Mouse (Mus musculus) lung, embryonic 16.5 days (tissue): ENCODE measurements at regions not wholly inside any gene's neighbourhood (a gene's known extent, or its start where the extent isn't known, plus 50 kb on each side); places are given as distances from the start of the nearest gene placed in this dataset.

Source experiments
- ATAC-seq: fragments of 200-750 bp; cut with Nextera tagmentation; 2 replicates; pipeline ENCODE4 v1.8.0; 2017; ENCODE audit warnings: low read depth, mild to moderate bottlenecking, moderate library complexity
- H3K27ac ChIP-seq: fragments of 300-500 bp; sonication (generic); 2 replicates; pipeline ENCODE4 v1.5.1; 2014; ENCODE audit warnings: mild to moderate bottlenecking, control low read depth, low read length
- H3K27me3 ChIP-seq: fragments of 300-500 bp; sonication (generic); 2 replicates; pipeline ENCODE4 v1.6.1; 2014; ENCODE audit warnings: low read depth, low read length, mixed read lengths; ENCODE audit not compliant: control insufficient read depth, insufficient read depth
- H3K36me3 ChIP-seq: fragments of 300-500 bp; sonication (generic); 2 replicates; pipeline ENCODE4 v1.6.1; 2014; ENCODE audit warnings: low read length; ENCODE audit not compliant: control insufficient read depth, insufficient read depth
- H3K4me1 ChIP-seq: fragments of 300-500 bp; sonication (generic); replicated peaks from 2 replicates; pipeline ENCODE4 v1.6.1; 2014; ENCODE audit warnings: low read length, mixed read lengths; ENCODE audit not compliant: control insufficient read depth, insufficient read depth
- H3K4me2 ChIP-seq: fragments of 300-500 bp; sonication (generic); 2 replicates; pipeline ENCODE4 v1.6.1; 2014; ENCODE audit warnings: low read depth, low read length, control low read depth
- H3K4me3 ChIP-seq: fragments of 300-500 bp; sonication (generic); 2 replicates; pipeline ENCODE4 v1.5.1; 2014; ENCODE audit warnings: mild to moderate bottlenecking, low read length, control low read depth
- H3K9ac ChIP-seq: fragments of 300-500 bp; sonication (generic); 2 replicates; pipeline ENCODE4 v1.6.1; 2014; ENCODE audit warnings: low read length, control low read depth
- H3K9me3 ChIP-seq: fragments of 300-500 bp; sonication (generic); 2 replicates; pipeline ENCODE4 v1.6.1; 2016; ENCODE audit warnings: low read length; ENCODE audit not compliant: control insufficient read depth
- WGBS: fragments of 180-500 bp; shearing (Covaris S2); extraction: QIAGEN DNeasy Blood & Tissue Kit; methylation state at CpG from one replicate; pipeline ENCODE4 v1.1.7; 2014; 5-methylcytosine and 5-hydroxymethylcytosine counted together

GRCm38 (mm10) chr8:76507247-76507646 lies 392.0 kb upstream of the Nr3c2 start:
- no peak overlapping the region for H3K4me2 ChIP-seq
- no peak overlapping the region for H3K27ac ChIP-seq
- no peaks in the 10 kb centered on the region for H3K9me3 ChIP-seq
- ATAC-seq: no peak
- WGBS: 64% methylated on average over 3 of the region's 3 CpGs
- no peak overlapping the region for H3K9ac ChIP-seq
- H3K36me3 ChIP-seq: no peaks in the 10 kb centered on the region
- H3K4me3 ChIP-seq: no peak overlapping the region
- H3K27me3 ChIP-seq: no peaks in the 10 kb centered on the region
- no peaks in the 10 kb centered on the region for H3K4me1 ChIP-seq

- no peak overlapping the region for H3K27ac ChIP-seq
- H3K4me3 ChIP-seq: no peak overlapping the region
- no peak for ATAC-seq
- H3K4me1 ChIP-seq: no peaks in the 10 kb centered on the region
- H3K36me3 ChIP-seq: no peaks in the 10 kb centered on the region
- H3K4me2 ChIP-seq: no peak overlapping the region
- H3K27me3 ChIP-seq: no peaks in the 10 kb centered on the region
- H3K9ac ChIP-seq: no peak overlapping the region
- H3K9me3 ChIP-seq: no peaks in the 10 kb centered on the region
Observed at GRCm38 (mm10) chr8:76509201-76509600, 390.0 kb upstream of the Nr3c2 start.

GRCm38 (mm10) chr8:76514132-76514531 lies 385.1 kb upstream of the Nr3c2 start:
- H3K4me1 ChIP-seq: no peaks in the 10 kb centered on the region
- 50% methylated on average over 1 of the region's 1 CpGs for WGBS
- no peaks in the 10 kb centered on the region for H3K27me3 ChIP-seq
- H3K27ac ChIP-seq: no peak overlapping the region
- no peaks in the 10 kb centered on the region for H3K9me3 ChIP-seq
- no peak overlapping the region for H3K4me3 ChIP-seq
- H3K4me2 ChIP-seq: no peak overlapping the region
- H3K9ac ChIP-seq: no peak overlapping the region
- ATAC-seq: no peak
- no peaks in the 10 kb centered on the region for H3K36me3 ChIP-seq

GRCm38 (mm10) chr8:76538806-76539480 lies 360.3 kb upstream of the Nr3c2 start:
- H3K36me3 ChIP-seq: no peaks in the 10 kb centered on the region
- H3K9ac ChIP-seq: no peak overlapping the region
- WGBS: 76% methylated on average over 3 of the region's 3 CpGs
- no peak overlapping the region for H3K4me2 ChIP-seq
- no peak overlapping the region for H3K4me3 ChIP-seq
- ATAC-seq: no peak
- H3K4me1 ChIP-seq: no peaks in the 10 kb centered on the region
- H3K27me3 ChIP-seq: no peaks in the 10 kb centered on the region
- no peak overlapping the region for H3K27ac ChIP-seq
- H3K9me3 ChIP-seq: no peaks in the 10 kb centered on the region

- H3K27ac ChIP-seq: no peak overlapping the region
- ATAC-seq: no peak
- no peak overlapping the region for H3K4me3 ChIP-seq
- H3K4me2 ChIP-seq: no peak overlapping the region
- H3K36me3 ChIP-seq: no peaks in the 10 kb centered on the region
- H3K9ac ChIP-seq: no peak overlapping the region
- no peaks in the 10 kb centered on the region for H3K27me3 ChIP-seq
- H3K9me3 ChIP-seq: no peaks in the 10 kb centered on the region
- 82% methylated on average over 4 of the region's 4 CpGs for WGBS
- no peaks in the 10 kb centered on the region for H3K4me1 ChIP-seq
Observed at GRCm38 (mm10) chr8:76539638-76540037, 359.6 kb upstream of the Nr3c2 start.

- Histone ChIP-seq H3K4me2 (no peak overlapping the region), H3K36me3 (no peaks in the 10 kb centered on the region), H3K9ac (no peak overlapping the region), H3K4me1 (no peaks in the 10 kb centered on the region), H3K27ac (no peak overlapping the region), H3K9me3 (no peaks in the 10 kb centered on the region), H3K4me3 (no peak overlapping the region), H3K27me3 (no peaks in the 10 kb centered on the region)
- WGBS: 52% methylated on average over 3 of the region's 3 CpGs
- no peak for ATAC-seq
Observed at GRCm38 (mm10) chr8:76540611-76541010, 358.6 kb upstream of the Nr3c2 start.

GRCm38 (mm10) chr8:76551681-76552080 lies 347.6 kb upstream of the Nr3c2 start:
- H3K4me3 ChIP-seq: no peak overlapping the region
- H3K4me2 ChIP-seq: no peak overlapping the region
- H3K4me1 ChIP-seq: no peaks in the 10 kb centered on the region
- no peak overlapping the region for H3K27ac ChIP-seq
- 61% methylated on average over 2 of the region's 2 CpGs for WGBS
- H3K27me3 ChIP-seq: no peaks in the 10 kb centered on the region
- no peaks in the 10 kb centered on the region for H3K9me3 ChIP-seq
- H3K36me3 ChIP-seq: no peaks in the 10 kb centered on the region
- ATAC-seq: no peak
- H3K9ac ChIP-seq: no peak overlapping the region

- Histone ChIP-seq H3K4me1 (no peaks in the 10 kb centered on the region), H3K4me2 (no peak overlapping the region), H3K27ac (no peak overlapping the region), H3K9ac (no peak overlapping the region), H3K36me3 (no peaks in the 10 kb centered on the region), H3K9me3 (no peaks in the 10 kb centered on the region), H3K27me3 (no peaks in the 10 kb centered on the region), H3K4me3 (no peak overlapping the region)
- no peak for ATAC-seq
- 44% methylated on average over 1 of the region's 1 CpGs for WGBS
Observed at GRCm38 (mm10) chr8:76601566-76601965, 297.7 kb upstream of the Nr3c2 start.

GRCm38 (mm10) chr8:76618721-76619120 lies 280.5 kb upstream of the Nr3c2 start:
- Histone ChIP-seq H3K27ac (no peak overlapping the region), H3K9ac (no peak overlapping the region), H3K4me2 (no peak overlapping the region), H3K4me1 (no peaks in the 10 kb centered on the region), H3K27me3 (no peaks in the 10 kb centered on the region), H3K4me3 (no peak overlapping the region), H3K36me3 (no peaks in the 10 kb centered on the region), H3K9me3 (no peaks in the 10 kb centered on the region)
- ATAC-seq: no peak
- WGBS: 54% methylated on average over 2 of the region's 2 CpGs

- no peak overlapping the region for H3K9ac ChIP-seq
- H3K9me3 ChIP-seq: no peaks in the 10 kb centered on the region
- no peaks in the 10 kb centered on the region for H3K36me3 ChIP-seq
- no peak overlapping the region for H3K4me2 ChIP-seq
- no peak overlapping the region for H3K4me3 ChIP-seq
- H3K27me3 ChIP-seq: no peaks in the 10 kb centered on the region
- no peaks in the 10 kb centered on the region for H3K4me1 ChIP-seq
- WGBS: 59% methylated on average over 3 of the region's 3 CpGs
- no peak for ATAC-seq
- H3K27ac ChIP-seq: no peak overlapping the region
Observed at GRCm38 (mm10) chr8:76620853-76621252, 278.4 kb upstream of the Nr3c2 start.
